Mouse (Mus musculus): Measurements from ENCODE around the gene Cyp8b1. TPM values are rescaled to one million over a fixed set of nuclear protein-coding genes. Genes with fewer than 3 reads are reported as not detected.
A peak's percentile ranks its signal among the peaks of the same experiment; 100 is the strongest.

Gene Cyp8b1
- total RNA-seq, 2 experiments from 2014 or later, result not detected

- intact Hi-C loops (cut with DNase I; ENCODE audit: low total_unique reads), result no loop called here
- no peak for DNase-seq
These were observed 19.3 kb downstream of the Cyp8b1 start for GRCm38 (mm10) chr9:121896820-121897219.

DNA sequence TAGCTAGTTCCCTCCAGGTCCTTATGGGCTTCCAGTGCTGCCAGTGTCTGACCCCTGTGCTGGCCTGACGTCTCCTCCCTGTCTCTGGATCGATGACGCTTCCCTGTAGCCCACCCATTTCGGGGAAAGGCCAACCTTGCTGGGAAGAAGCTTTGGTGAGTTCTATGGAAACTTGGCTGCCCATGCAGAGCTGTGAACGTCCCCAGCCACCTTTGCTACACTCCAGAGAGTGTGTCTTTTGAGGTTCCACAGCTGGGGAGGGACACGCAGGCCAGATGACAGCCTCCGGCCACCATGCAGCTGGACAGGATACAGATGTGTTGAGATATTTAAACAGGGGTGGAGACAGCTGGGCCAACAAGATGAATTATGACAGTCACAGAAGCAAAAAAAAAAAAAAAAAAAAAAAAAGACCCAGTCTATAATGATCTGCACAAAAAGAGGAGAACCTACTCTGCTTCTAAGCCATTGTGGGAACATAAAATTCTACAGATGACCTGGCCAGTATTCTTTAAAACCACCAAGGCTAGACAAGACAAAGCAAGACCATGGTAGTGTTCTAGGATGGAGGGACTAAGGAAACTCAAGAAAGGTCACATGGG is 20.6 kb downstream of the Cyp8b1 start:
- intact Hi-C loops (cut with DNase I; ENCODE audit: low total_unique reads), result no loop called here
- no peak for DNase-seq

- intact Hi-C loops (cut with DNase I; ENCODE audit: low total_unique reads), result no loop called here
- no peak for DNase-seq
These were observed 21.7 kb downstream of the Cyp8b1 start for GRCm38 (mm10) chr9:121894447-121894846.

GRCm38 (mm10) chr9:121892057-121892687 is 23.9 kb downstream of the Cyp8b1 start:
- DNase-seq, result no peak
- intact Hi-C loops (cut with DNase I; ENCODE audit: low total_unique reads), result no loop called here

DNA sequence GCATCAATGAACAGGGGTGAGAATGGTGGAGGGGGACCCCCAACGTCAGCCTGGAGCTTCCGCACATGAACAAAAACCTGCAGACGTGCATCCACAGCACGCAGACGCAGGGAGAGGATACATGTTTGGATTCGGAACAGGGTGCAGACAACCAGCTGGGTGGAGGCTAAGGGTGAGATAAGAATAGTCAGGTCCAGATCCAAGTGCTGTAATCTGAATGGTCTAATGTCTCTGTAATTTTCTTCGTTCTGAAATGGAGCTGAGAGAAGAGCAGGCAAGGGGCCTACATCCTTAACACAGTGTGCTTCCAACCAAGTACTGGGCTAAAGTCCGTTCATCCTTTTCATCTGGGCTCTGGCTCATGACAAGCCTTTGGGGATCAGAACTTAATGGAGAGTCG is 24.8 kb downstream of the Cyp8b1 start:
- no peak for DNase-seq
- intact Hi-C loops (cut with DNase I; ENCODE audit: low total_unique reads), result no loop called here

DNA sequence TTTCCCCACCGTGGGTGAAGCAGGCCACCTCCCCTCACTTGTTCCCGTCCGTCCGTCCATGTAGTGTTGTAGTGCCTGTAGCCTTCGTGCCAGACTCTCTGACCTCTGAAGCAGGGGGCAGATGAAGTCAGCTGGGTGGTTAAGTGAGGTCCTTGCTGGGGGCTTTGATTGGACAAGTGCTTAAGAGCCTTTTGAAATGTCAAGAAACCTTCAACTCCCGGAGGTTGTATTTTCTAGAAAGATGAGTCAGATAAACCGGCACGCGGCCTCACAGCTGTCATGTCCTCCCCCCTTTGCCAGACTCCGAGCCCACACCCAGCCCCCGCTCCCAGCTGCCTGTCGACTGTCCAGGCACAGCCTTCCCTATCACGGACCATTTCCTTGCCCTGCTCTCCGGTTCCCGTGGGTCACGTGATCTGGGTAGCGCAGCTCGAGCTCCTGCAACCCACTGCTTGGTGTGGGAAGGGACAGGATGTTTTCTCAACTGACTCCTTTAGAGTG is 25.6 kb downstream of the Cyp8b1 start:
- DNase-seq, result peak; percentile 87
- intact Hi-C loops (cut with DNase I; ENCODE audit: low total_unique reads), result no loop called here

GRCm38 (mm10) chr9:121889927-121890440 is 26.1 kb downstream of the Cyp8b1 start:
- no peak for DNase-seq
- intact Hi-C loops (cut with DNase I; ENCODE audit: low total_unique reads), result no loop called here

DNA sequence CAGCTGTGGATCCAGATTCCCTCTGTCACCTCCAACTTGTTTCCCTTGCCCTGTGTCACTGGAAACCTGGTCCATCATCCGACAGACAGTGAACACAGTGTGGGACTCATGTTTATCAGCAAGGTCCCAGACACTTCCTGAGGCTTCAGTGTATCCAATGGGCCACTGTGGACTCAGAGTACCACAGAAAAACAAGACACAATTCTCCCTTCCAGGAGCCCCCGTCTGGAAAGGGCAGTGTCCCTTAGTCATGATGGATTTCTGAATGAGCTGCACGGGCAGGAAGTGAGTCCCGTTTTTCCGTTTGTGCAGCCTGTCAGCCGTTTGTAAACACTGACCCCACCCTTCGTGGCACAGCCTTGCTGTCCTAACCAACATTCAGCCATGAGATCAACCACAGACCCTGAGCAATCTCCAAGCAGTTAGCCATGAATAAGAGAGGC is 34.1 kb downstream of the Cyp8b1 start:
- no peak for DNase-seq
- intact Hi-C loops (cut with DNase I; ENCODE audit: low total_unique reads), result no loop called here

DNA sequence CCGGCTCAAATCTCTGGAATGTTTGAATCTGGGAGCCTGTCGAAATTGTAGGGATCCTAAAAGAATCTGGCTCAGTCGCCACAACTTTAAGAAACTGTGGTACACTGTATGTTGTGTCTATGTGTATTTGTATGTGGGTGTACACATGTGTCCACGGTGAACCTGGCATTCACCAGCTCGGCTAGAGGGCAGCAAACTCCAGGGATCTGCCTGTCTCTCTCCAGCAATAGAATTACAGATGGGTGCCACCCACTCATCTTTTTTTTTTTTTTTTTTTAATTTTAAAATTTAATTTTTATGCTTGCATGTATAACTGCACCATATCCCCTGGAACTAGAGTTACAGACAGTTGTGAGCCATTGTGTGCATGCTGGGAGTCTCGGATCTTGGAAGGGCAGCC is 34.8 kb downstream of the Cyp8b1 start:
- intact Hi-C loops (cut with DNase I; ENCODE audit: low total_unique reads), result no loop called here
- DNase-seq, result no peak

DNA sequence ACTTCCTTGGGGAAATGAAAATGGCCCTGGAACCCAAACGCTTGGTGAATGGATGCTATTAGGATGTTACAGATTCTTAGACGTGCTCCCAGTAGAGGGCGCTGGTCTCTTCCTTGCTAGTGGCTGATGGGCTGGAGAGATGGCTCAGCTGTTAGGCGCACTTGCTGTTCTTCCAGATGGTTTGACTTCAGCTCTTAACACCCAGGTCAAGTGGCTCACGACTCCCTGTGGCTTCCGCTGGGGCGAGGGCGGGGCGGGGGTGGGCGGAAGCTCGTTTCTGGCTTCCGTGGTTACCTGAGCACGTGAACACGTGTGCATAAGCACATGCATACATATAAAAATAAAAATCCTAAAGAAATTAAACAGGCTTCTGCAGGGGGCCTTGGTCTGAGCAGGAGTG is 35.3 kb downstream of the Cyp8b1 start:
- intact Hi-C loops (cut with DNase I; ENCODE audit: low total_unique reads), result no loop called here
- DNase-seq, result peak; percentile 78

- DNase-seq, result peak; percentile 41
- intact Hi-C loops (cut with DNase I; ENCODE audit: low total_unique reads), result loop anchor here (2.0 to 5.0 kb wide), 2 partner anchors 30 to 45 kb away; no protein-coding TSS in a partner anchor
These were observed 38.9 kb downstream of the Cyp8b1 start for GRCm38 (mm10) chr9:121877052-121877740.

DNA sequence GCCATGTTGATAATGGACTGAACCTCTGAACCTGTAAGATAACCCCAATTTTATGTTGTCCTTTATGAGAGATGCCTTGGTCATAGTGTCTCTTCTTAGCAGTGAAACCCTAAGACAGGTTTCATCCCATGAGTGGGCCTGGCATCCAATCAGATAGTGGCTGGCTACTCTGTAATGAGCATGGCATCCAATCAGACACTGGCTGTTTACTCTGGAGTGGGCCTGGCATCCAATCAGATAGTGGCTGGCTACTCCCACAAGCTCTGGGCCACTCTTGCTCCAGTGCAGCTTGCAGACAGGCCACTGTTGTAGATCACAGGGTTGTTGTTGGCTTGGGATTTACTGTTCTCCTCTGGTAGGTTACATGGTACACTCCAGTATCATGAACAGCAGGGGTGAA is 42.5 kb downstream of the Cyp8b1 start:
- intact Hi-C loops (cut with DNase I; ENCODE audit: low total_unique reads), result no loop called here
- no peak for DNase-seq

GRCm38 (mm10) chr9:121872062-121872683 is 43.9 kb downstream of the Cyp8b1 start:
- DNase-seq, result no peak
- intact Hi-C loops (cut with DNase I; ENCODE audit: low total_unique reads), result no loop called here

GRCm38 (mm10) chr9:121869973-121870515 is 46.1 kb downstream of the Cyp8b1 start:
- intact Hi-C loops (cut with DNase I; ENCODE audit: low total_unique reads), result no loop called here
- no peak for DNase-seq

DNA sequence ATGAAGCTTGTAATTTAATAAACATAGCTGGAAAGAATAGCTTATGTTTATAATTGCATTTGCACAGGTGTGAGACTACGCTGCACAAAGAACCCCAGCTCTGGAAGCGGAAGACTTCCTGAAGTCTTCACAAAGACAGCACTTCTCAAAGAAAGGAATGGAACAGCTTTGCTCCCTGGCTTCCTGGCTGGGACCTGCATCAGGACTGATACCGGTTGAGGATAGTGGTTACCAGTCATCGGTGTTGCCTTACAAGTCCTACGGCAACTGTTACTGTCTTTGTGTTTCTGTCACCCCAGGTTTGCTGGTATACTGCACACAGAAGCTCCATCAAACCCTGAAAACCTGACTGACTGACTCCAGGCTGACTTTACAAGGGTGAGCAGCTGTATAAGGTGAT is 46.7 kb downstream of the Cyp8b1 start:
- intact Hi-C loops (cut with DNase I; ENCODE audit: low total_unique reads), result no loop called here

GRCm38 (mm10) chr9:121868236-121868635 is 47.9 kb downstream of the Cyp8b1 start:
- DNase-seq, result no peak

More for the DNA sequence above, 46.7 kb downstream of the Cyp8b1 start:
- no peak for DNase-seq

GRCm38 (mm10) chr9:121867632-121868031 is 48.5 kb downstream of the Cyp8b1 start:
- intact Hi-C loops (cut with DNase I; ENCODE audit: low total_unique reads), result no loop called here
- no peak for DNase-seq

More at GRCm38 (mm10) chr9:121868236-121868635, 47.9 kb downstream of the Cyp8b1 start:
- intact Hi-C loops (cut with DNase I; ENCODE audit: low total_unique reads), result no loop called here

DNA sequence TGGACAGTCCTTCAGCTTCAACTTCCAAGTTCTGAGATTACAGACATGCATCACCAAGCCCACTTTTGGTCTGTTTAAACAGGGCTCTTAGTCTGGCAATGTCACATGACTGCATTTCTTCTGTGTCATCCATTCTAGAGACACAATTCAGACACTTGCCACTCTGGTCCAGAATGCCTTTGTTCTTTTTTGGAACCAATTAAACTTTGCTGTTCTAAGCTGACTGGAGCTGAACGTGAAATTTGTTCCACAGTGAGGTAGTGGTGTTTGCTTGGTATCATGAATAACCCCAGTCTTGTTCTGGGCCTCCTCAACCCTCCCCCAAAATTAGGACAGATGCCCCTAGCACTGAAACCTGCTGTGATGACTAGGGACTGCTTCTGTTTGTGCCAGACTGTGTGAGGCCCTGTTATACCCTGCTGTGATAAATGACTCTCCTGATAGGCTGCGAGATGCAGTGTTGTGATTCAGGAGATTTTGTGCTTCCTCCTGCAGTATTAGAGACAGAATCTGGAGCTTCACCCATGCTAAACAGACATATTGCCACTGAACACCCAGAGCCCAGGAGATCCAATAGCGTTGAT is 50.6 kb downstream of the Cyp8b1 start:
- no peak for DNase-seq
- intact Hi-C loops (cut with DNase I; ENCODE audit: low total_unique reads), result no loop called here

DNA sequence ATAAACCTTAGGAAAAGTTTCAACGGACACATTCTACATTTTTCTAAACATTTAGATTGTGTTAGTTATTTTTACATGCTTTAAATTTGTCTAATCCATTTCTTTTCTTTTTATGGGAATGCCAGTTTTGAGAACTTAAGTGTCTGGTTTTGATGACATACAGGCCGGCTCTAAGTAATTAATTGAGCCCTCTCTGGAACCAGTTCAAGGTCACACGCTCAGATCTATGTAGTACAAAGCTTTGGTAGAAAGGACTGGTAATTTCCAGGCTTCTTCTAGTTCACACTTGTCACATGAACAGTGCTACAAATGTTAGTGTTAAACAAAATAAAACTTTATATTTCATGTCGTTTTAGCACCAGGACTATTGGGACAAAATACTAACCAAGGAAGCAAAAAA is 51.3 kb downstream of the Cyp8b1 start:
- no peak for DNase-seq
- intact Hi-C loops (cut with DNase I; ENCODE audit: low total_unique reads), result no loop called here
